9 mouse cellular contexts compared by ENCODE assay signal in genomic region chr5:72086518-72086917, GRCm38 (mm10).
DNase-seq lines count a peak whose midpoint lies in the region; ATAC-seq and TF ChIP-seq lines count a peak whose summit lies in the region.
"Had no signal": no experiment of that assay in that cellular context is flagged by ENCODE, and none has a peak within 500 bp of the region (broad histone marks: within the 10 kb centered on the region; RNA-seq: fewer than 3 reads in every experiment).

No protein-coding gene starts in this region.

- H3K4me3 ChIP-seq in forebrain, embryonic 11.5 days (ENCODE audit: low read depth, low read length): no peak overlapping the region
- H3K4me3 ChIP-seq in forebrain, postnatal 0 days (ENCODE audit: low read depth, low read length): no peak overlapping the region
- no peak overlapping the region for H3K4me3 ChIP-seq in midbrain, embryonic 11.5 days (ENCODE audit: low read depth, low read length)
- H3K4me3 ChIP-seq in midbrain, embryonic 10.5 days: no peak overlapping the region
- no peak overlapping the region for H3K4me3 ChIP-seq in hindbrain, embryonic 14.5 days (replicated peaks; ENCODE audit: low read length)

- no peaks in the 10 kb centered on the region for H3K27me3 ChIP-seq in forebrain, embryonic 11.5 days (ENCODE audit: control insufficient read depth, insufficient read depth, low read length)
- H3K27me3 ChIP-seq in forebrain, postnatal 0 days (ENCODE audit: insufficient read depth, low read length): no peaks in the 10 kb centered on the region
- H3K27me3 ChIP-seq in midbrain, embryonic 11.5 days (ENCODE audit: control insufficient read depth, insufficient read depth, low read length): no peaks in the 10 kb centered on the region
- no peaks in the 10 kb centered on the region for H3K27me3 ChIP-seq in midbrain, embryonic 10.5 days (ENCODE audit: low read depth, poor library complexity, severe bottlenecking)
- no peaks in the 10 kb centered on the region for H3K27me3 ChIP-seq in hindbrain, embryonic 14.5 days (ENCODE audit: control insufficient read depth, insufficient read depth, low read length)

- ATAC-seq in forebrain, embryonic 11.5 days (replicated peaks; ENCODE audit: low FRiP score): peak; percentile 21; the same call in 1 of the 2 replicates
- ATAC-seq in forebrain, postnatal 0 days: no peak; the same call in 1 of the 2 replicates
- ATAC-seq in midbrain, embryonic 11.5 days (ENCODE audit: low FRiP score): peak; percentile 62
- peak; percentile 43; the same call in 1 of the 2 replicates for ATAC-seq in hindbrain, embryonic 14.5 days (ENCODE audit: low FRiP score)

- no peak overlapping the region for H3K9ac ChIP-seq in forebrain, embryonic 11.5 days (ENCODE audit: low read length)
- H3K9ac ChIP-seq in forebrain, postnatal 0 days: no peak overlapping the region
- H3K9ac ChIP-seq in midbrain, embryonic 11.5 days (ENCODE audit: low read length): no peak overlapping the region
- no peak overlapping the region for H3K9ac ChIP-seq in hindbrain, embryonic 14.5 days

- H3K9me3 ChIP-seq in forebrain, embryonic 11.5 days (ENCODE audit: control insufficient read depth, low read length): no peaks in the 10 kb centered on the region
- no peaks in the 10 kb centered on the region for H3K9me3 ChIP-seq in forebrain, postnatal 0 days (ENCODE audit: low read length)
- no peaks in the 10 kb centered on the region for H3K9me3 ChIP-seq in midbrain, embryonic 11.5 days (ENCODE audit: control insufficient read depth, low read length)
- H3K9me3 ChIP-seq in midbrain, embryonic 10.5 days (replicated peaks): no peaks in the 10 kb centered on the region
- H3K9me3 ChIP-seq in hindbrain, embryonic 14.5 days (ENCODE audit: control insufficient read depth, low read length): no peaks in the 10 kb centered on the region

- no peak overlapping the region for H3K27ac ChIP-seq in forebrain, embryonic 11.5 days (ENCODE audit: low read depth, low read length)
- no peak overlapping the region for H3K27ac ChIP-seq in forebrain, postnatal 0 days (ENCODE audit: low read depth, low read length)
- H3K27ac ChIP-seq in midbrain, embryonic 11.5 days (ENCODE audit: low read depth, low read length): no peak overlapping the region
- no peak overlapping the region for H3K27ac ChIP-seq in midbrain, embryonic 10.5 days (replicated peaks)
- no peak overlapping the region for H3K27ac ChIP-seq in hindbrain, embryonic 14.5 days

- H3K36me3 ChIP-seq in forebrain, embryonic 11.5 days (ENCODE audit: control insufficient read depth, insufficient read depth, low read length): no peaks in the 10 kb centered on the region
- no peaks in the 10 kb centered on the region for H3K36me3 ChIP-seq in forebrain, postnatal 0 days (ENCODE audit: insufficient read depth)
- no peaks in the 10 kb centered on the region for H3K36me3 ChIP-seq in midbrain, embryonic 11.5 days (ENCODE audit: control insufficient read depth, insufficient read depth, low read length)
- no peaks in the 10 kb centered on the region for H3K36me3 ChIP-seq in midbrain, embryonic 10.5 days
- H3K36me3 ChIP-seq in hindbrain, embryonic 14.5 days (replicated peaks; ENCODE audit: control insufficient read depth, insufficient read depth): no peaks in the 10 kb centered on the region

- H3K4me1 ChIP-seq in forebrain, embryonic 11.5 days (replicated peaks; ENCODE audit: control insufficient read depth, insufficient read depth, low read length): no peaks in the 10 kb centered on the region
- H3K4me1 ChIP-seq in forebrain, postnatal 0 days (ENCODE audit: insufficient read depth): no peaks in the 10 kb centered on the region
- H3K4me1 ChIP-seq in midbrain, embryonic 11.5 days (ENCODE audit: control insufficient read depth, insufficient read depth, low read length): no peaks in the 10 kb centered on the region
- H3K4me1 ChIP-seq in midbrain, embryonic 10.5 days: no peaks in the 10 kb centered on the region
- H3K4me1 ChIP-seq in hindbrain, embryonic 14.5 days (replicated peaks; ENCODE audit: control insufficient read depth, insufficient read depth, low read length): no peaks in the 10 kb centered on the region

- DNase-seq in forebrain, embryonic 11.5 days (ENCODE audit: low spot score): no peak
- no peak for DNase-seq in forebrain, postnatal 0 days
- DNase-seq in midbrain, embryonic 11.5 days (ENCODE audit: low spot score, missing footprints): no peak
- DNase-seq in midbrain, embryonic 10.5 days (ENCODE audit: low spot score): no peak
- no peak for DNase-seq in hindbrain, embryonic 14.5 days (ENCODE audit: low spot score)
- DNase-seq in naive thymus-derived CD4-positive, alpha-beta T cell, adult 2 months (ENCODE audit: low read depth): peak; percentile 13
- DNase-seq in urinary bladder, postnatal 36 days (ENCODE audit: low spot score in 2 of 2): no peak
- DNase-seq in layer of hippocampus, postnatal 25 days (ENCODE audit: extremely low spot score in 1 of 2, low spot score in 1 of 2): no peak
- DNase-seq: lung, adult 18-20 months had no signal

- WGBS in forebrain, embryonic 11.5 days: 85% methylated on average over 1 of the region's 1 CpGs
- 84% methylated on average over 1 of the region's 1 CpGs for WGBS in forebrain, postnatal 0 days
- 87% methylated on average over 1 of the region's 1 CpGs for WGBS in midbrain, embryonic 11.5 days
- 92% methylated on average over 1 of the region's 1 CpGs for WGBS in midbrain, embryonic 10.5 days
- 90% methylated on average over 1 of the region's 1 CpGs for WGBS in hindbrain, embryonic 14.5 days

- H3K4me2 ChIP-seq in forebrain, embryonic 11.5 days (ENCODE audit: low read depth, low read length, severe bottlenecking): no peak overlapping the region
- no peak overlapping the region for H3K4me2 ChIP-seq in forebrain, postnatal 0 days (ENCODE audit: low read depth)
- no peak overlapping the region for H3K4me2 ChIP-seq in midbrain, embryonic 11.5 days
- H3K4me2 ChIP-seq in hindbrain, embryonic 14.5 days (replicated peaks): no peak overlapping the region

- TF ChIP-seq CTCF in forebrain, postnatal 0 days (IDR thresholded peaks at IDR 0.05; ENCODE audit: low read depth): no peak
